Mouse (Mus musculus) left cerebral cortex, adult 2 months (tissue): ENCODE data around the gene H2afx. TPM values are rescaled to one million over a fixed set of nuclear protein-coding genes. Genes with fewer than 3 reads are reported as not detected.
"Not testable (repeated sequence)": the region's sequence is repeated elsewhere in the genome, so short reads cannot be mapped to it uniquely, and the experiment has no call there.

ENCODE experiments used
- DNase-seq, 2 experiments: peaks; one replicate each; pipeline ENCODE4 v3.0.0; 2021 to 2022; ENCODE audit warnings: low spot score in 2 of 2, mixed read lengths in 1 of 2; ENCODE audit errors: extremely low spot score in 1 of 2
- H3K27ac ChIP-seq: fragments of 200-600 bp; 2 replicates; pipeline ENCODE4 v1.8.1; 2022
- H3K4me3 ChIP-seq: fragments of 200-600 bp; 2 replicates; pipeline ENCODE4 v1.8.1; 2022
- CTCF ChIP-seq: fragments of 200-600 bp; IDR thresholded peaks from 2 replicates; pipeline ENCODE4 v1.8.1; 2022; ENCODE audit warnings: antibody characterized with exemption, mild to moderate bottlenecking, moderate library complexity
- intact Hi-C: fragments of 180-260 bp; cut with DNase I; formaldehyde crosslinking; loops from one replicate; pipeline ENCODE4 v1.15.1; 2025
- long read RNA-seq, 2 experiments: library from polyadenylated mRNA; stranded (forward); transcript quantifications; one replicate each; pipeline ENCODE4 v2.0.0; 2021; ENCODE audit warnings: borderline mapping rate in 2 of 2
- total RNA-seq, 2 experiments: library from RNA; stranded (reverse); gene quantifications; 2 replicates each; pipeline ENCODE4 v1.2.3; 2021

H2afx gene
- total RNA-seq: 10 to 100 TPM; 46.1 to 53.2 TPM
- long read RNA-seq, experiment 1, transcript H2afx-201 (1 exons, 1,384 nt): major isoform, 50 of 50 reads
- long read RNA-seq, experiment 1, partial matches to known transcripts: 0 of 50 reads
- long read RNA-seq, experiment 1, other reads (novel, unspliced or antisense): 0 of 50 reads
- long read RNA-seq, experiment 2, transcript H2afx-201 (1 exons, 1,384 nt): major isoform, 32 of 32 reads
- long read RNA-seq, experiment 2, partial matches to known transcripts: 0 of 32 reads
- long read RNA-seq, experiment 2, other reads (novel, unspliced or antisense): 0 of 32 reads

- Histone ChIP-seq H3K27ac (peak within 1 kb of the TSS; percentile 96), H3K4me3 (peak within 1 kb of the TSS; percentile 85)
- intact Hi-C loops: loop anchor here (1.0 to 5.0 kb wide), 2 partner anchors 8 to 37 kb away; partner anchors contain the start of gene Dpagt1
- TF ChIP-seq CTCF: peak; percentile 56
- peak; percentile 96 to 98 for DNase-seq
Measured at GRCm38 (mm10) chr9:44334396-44335330, at the start of gene H2afx. H2afx (plus strand) TSS chr9:44334694.

- no peak for DNase-seq
- Histone ChIP-seq H3K4me3 (peak overlapping the region; percentile 11; the same call in 1 of the 2 replicates), H3K27ac (no peak overlapping the region)
- intact Hi-C loops: no loop called here
- no peak for TF ChIP-seq CTCF
Measured at GRCm38 (mm10) chr9:44286256-44286850, 48.1 kb upstream of the H2afx start.

GRCm38 (mm10) chr9:44287003-44287400, 47.5 kb upstream of the H2afx start:
- Histone ChIP-seq H3K4me3 (peak overlapping the region; percentile 90), H3K27ac (peak overlapping the region; percentile 88)
- DNase-seq: no peak

GRCm38 (mm10) chr9:44287401-44288075, 47.0 kb upstream of the H2afx start:
- Histone ChIP-seq H3K27ac (peak overlapping the region; percentile 88), H3K4me3 (peak overlapping the region; percentile 90)
- no peak for TF ChIP-seq CTCF
- intact Hi-C loops: loop anchor here (1.0 kb wide), 1 partner anchor 53 kb away; the partner anchor contains the start of gene Cbl
- DNase-seq: peak in 1 of 2 experiments; percentile 47

More at GRCm38 (mm10) chr9:44287003-44287400, 47.5 kb upstream of the H2afx start:
- intact Hi-C loops: loop anchor here (1.0 kb wide), 1 partner anchor 53 kb away; the partner anchor contains the start of gene Cbl
- TF ChIP-seq CTCF: no peak

GRCm38 (mm10) chr9:44288076-44288958, 46.2 kb upstream of the H2afx start, which contains the start of gene Abcg4:
Abcg4 (minus strand) TSS chr9:44288615.
- Histone ChIP-seq H3K4me3 (peak within 1 kb of the TSS; percentile 90), H3K27ac (peak within 1 kb of the TSS; percentile 88)
- no peak for TF ChIP-seq CTCF
- intact Hi-C loops: no loop called here
- peak; percentile 42 to 55 for DNase-seq

- DNase-seq: no peak
- peak overlapping the region; percentile 88 for H3K27ac ChIP-seq
- intact Hi-C loops: no loop called here
- peak overlapping the region; percentile 90 for H3K4me3 ChIP-seq
- TF ChIP-seq CTCF: no peak
Measured at GRCm38 (mm10) chr9:44288959-44289291, 45.6 kb upstream of the H2afx start.

- H3K4me3 ChIP-seq: no peak overlapping the region
- no peak overlapping the region for H3K27ac ChIP-seq
- DNase-seq: no peak
- peak; percentile 52 for TF ChIP-seq CTCF
- intact Hi-C loops: no loop called here
Measured at GRCm38 (mm10) chr9:44292490-44292889, 42.0 kb upstream of the H2afx start.

GRCm38 (mm10) chr9:44300001-44300400, 34.5 kb upstream of the H2afx start:
- H3K27ac ChIP-seq, H3K4me3 ChIP-seq, DNase-seq, intact Hi-C loops: not testable (repeated sequence)

- peak; percentile 97 to 98 for DNase-seq
- intact Hi-C loops: no loop called here
- TF ChIP-seq CTCF: no peak
- peak within 1 kb of the TSS; percentile 92 for H3K27ac ChIP-seq
- peak within 1 kb of the TSS; percentile 99 for H3K4me3 ChIP-seq
Measured at GRCm38 (mm10) chr9:44305466-44306079, 28.9 kb upstream of the H2afx start, which contains the start of gene Hinfp. Hinfp (minus strand) TSS chr9:44305671.

GRCm38 (mm10) chr9:44306532-44306931, 28.0 kb upstream of the H2afx start:
- TF ChIP-seq CTCF: no peak
- intact Hi-C loops: no loop called here
- H3K27ac ChIP-seq: no peak overlapping the region
- DNase-seq: no peak
- no peak overlapping the region for H3K4me3 ChIP-seq
